Mouse (Mus musculus): ENCODE measurements around the gene Mas1.

GRCm38 (mm10) chr17:12815885-12816284 lies 52.1 kb downstream of the Mas1 start:
- TF ChIP-seq POLR2A (IDR thresholded peaks at IDR 0.05; ENCODE audit: borderline replicate concordance, extremely low read depth, insufficient read depth, insufficient read length, poor library complexity, severe bottlenecking) (no peak), CTCF (IDR thresholded peaks at IDR 0.05; ENCODE audit: borderline replicate concordance, extremely low read depth, insufficient read depth, insufficient read length) (no peak)
